Mouse (Mus musculus): ENCODE measurements around the gene Stard10. TPM values are rescaled to one million over a fixed set of nuclear protein-coding genes. Genes with fewer than 3 reads are reported as not detected.

Stard10 gene
- polyA plus RNA-seq, 2 experiments from 2014 or later = 0.76 to 4.8 TPM

- ATAC-seq = no peak
Measured at GRCm38 (mm10) chr7:101332045-101332831, 15.4 kb downstream of the Stard10 start.

DNA sequence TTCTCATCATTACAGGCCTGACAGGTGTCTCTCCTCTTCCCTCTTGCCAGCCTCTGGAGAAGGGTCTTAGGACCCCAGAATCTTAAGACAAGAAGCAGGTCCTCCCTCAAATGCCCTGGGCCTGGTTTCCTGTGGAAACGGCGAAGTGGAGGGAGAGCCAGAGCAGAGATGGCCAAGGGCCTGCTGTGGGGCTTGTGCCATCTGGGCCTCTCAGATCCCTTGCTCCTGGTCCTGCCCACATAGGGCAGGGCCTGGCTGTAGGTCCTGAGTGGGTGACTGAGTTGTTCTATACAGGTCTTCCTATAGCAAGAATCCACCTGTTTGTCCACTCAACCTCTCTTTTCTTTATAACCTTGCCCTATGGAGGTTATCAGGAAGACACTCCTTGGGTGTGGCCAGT is 18.3 kb downstream of the Stard10 start:
- ATAC-seq = no peak

DNA sequence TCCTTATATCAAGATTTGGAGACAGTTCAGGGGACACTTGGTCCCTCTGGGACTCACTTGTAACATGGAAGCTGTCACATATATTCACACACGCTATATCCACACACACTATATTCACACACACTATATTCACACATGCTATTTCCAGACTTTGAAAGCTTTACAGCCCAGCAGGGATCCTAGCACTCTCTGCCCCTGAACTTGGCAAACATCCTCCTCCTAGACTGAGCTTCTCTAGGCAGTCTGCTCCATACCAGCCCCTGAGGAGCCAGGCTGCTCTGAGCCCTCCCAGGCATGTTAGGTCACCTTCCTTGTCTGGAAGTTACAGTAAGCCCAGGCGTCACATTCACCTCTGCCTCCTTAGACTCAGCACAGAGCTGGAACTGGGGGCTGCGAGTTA is 19.8 kb downstream of the Stard10 start:
- no peak for ATAC-seq

GRCm38 (mm10) chr7:101337401-101337800 is 20.5 kb downstream of the Stard10 start:
- no peak for ATAC-seq

GRCm38 (mm10) chr7:101341405-101341804 is 24.5 kb downstream of the Stard10 start:
- peak; percentile 73 for ATAC-seq

GRCm38 (mm10) chr7:101343135-101343534 is 26.2 kb downstream of the Stard10 start:
- no peak for ATAC-seq

- ATAC-seq = no peak
Measured at GRCm38 (mm10) chr7:101344892-101345291, 28.0 kb downstream of the Stard10 start.

GRCm38 (mm10) chr7:101346991-101347390 is 30.1 kb downstream of the Stard10 start:
- ATAC-seq = no peak

- peak; percentile 93 for ATAC-seq
Measured at GRCm38 (mm10) chr7:101347767-101348270, 30.9 kb downstream of the Stard10 start, which contains the start of gene Arap1. TSS of gene Arap1 (plus strand) at chr7:101348067.

DNA sequence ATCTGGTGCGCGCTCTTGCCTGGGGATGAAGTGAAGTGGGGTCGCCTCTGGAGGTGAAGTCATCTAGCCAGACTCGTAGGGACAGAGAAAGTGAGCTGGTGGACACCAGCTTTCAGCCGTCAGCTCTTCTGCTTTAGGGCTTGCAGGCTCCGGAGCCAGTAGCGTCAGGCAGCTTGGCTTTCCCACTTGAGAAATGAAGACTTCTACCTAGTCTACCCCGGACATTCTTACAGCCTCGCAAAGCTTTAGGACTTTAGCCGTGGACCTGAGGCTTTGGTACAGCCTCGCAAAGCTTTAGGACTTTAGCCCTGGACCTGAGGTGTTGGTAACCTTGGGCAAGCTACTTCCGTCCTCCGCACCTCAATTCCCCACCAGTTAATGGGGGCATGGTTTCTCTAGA is 31.4 kb downstream of the Stard10 start:
- peak; percentile 38 for ATAC-seq

- no peak for ATAC-seq
Measured at GRCm38 (mm10) chr7:101349861-101350260, 33.0 kb downstream of the Stard10 start.

- no peak for ATAC-seq
Measured at GRCm38 (mm10) chr7:101352404-101352803, 35.5 kb downstream of the Stard10 start.

DNA sequence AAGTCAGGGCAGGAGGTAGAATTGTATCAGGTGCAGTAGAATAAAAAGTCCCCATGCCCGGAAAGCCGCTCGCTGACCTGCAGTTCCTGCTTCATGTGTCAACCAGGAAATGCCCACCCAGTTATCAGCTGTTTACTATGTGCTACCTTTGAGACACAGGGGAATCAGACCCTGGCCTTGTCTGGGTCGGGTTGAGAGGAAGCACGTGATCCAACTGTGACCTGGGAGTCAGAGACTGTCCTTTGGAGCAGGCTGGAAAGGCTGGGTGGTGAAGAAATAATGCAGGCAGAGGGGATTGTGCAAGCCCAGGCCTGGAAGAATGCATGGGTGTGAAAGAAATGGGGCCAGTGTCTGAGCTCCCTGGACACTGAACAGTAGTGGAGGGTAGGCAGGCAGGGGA is 37.5 kb downstream of the Stard10 start:
- ATAC-seq = no peak

DNA sequence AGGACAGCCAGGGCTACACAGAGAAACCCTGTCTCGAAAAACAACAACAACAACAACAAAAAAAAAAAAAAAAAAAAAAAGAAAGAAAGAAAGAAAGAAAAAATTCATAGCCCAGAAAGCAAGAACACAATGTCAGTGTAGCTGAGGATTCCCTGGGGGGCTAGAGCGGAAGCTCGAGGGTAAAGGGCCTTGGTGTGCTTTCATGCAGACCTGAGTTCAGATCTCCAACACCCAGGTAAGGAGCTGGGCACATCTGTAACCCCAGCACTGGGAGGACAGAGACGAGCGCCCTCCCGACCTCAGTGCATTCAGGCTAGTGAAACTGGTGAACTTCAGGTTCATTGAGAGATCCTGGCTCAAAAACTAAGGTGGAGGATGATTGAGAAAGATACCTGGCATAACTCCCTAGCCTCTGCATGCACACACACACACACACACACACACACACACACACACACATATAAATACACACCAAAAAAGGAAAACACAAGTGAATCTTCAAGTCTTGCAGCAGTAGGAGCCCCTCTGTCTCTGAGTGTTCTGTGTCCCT is 38.7 kb downstream of the Stard10 start:
- no peak for ATAC-seq

DNA sequence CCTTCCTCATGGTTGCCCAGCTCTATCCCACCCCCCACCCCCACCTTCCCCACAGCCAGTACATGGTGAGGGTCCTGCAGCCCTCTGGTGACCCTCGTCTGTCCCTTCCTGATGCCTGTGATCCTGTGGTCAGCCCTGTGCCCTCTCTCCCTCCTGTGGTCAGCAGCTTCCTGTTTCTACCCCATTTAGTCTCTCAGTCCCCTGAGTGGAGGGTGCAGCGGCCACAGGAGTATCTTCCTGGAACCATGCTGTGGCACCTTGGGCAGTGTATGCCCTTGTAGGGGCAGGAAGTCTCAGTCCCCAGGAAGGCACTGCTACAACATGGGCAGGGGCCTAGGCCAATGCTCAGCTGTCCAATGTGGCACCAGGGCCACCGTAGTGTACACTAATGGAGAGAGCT is 40.0 kb downstream of the Stard10 start:
- ATAC-seq = no peak

DNA sequence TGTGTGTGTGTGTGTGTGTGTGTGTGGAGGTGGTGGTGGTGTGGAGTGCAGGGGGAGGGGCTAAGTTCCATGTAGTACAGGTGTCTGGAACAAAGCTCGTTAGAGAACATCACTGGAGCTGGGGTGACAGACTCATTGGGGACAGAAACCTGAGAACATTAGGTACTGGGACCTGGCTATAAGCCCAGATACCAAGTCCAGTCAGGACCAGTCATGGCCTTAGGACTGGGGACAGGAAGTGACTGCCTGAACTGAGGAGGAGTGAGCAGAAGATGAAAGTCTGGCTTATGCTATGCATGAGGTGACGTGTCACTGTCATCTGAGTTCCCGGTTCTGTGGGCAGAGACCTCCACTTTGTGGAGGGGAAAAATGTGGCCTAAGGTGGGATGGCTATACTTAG is 43.5 kb downstream of the Stard10 start:
- no peak for ATAC-seq

DNA sequence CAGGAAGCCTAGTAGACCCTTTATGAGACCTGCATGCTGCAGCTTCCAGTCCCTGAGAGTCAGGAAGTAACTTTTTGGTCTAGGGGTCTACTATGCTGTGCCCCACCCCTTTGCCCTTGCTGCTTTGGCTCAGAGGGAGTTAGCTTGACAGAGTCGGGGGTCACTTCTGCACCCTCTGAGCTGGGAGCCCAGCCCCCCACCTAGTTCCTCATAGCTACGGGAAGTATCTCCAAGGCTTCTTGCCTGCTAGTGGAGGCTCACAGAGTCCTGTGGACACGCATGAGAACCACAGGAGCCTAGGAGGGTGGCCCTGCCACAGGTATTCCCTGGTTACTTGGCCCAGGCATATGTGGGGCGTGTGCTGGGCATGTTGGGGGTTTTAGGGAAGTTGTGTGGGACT is 44.1 kb downstream of the Stard10 start:
- ATAC-seq = no peak

DNA sequence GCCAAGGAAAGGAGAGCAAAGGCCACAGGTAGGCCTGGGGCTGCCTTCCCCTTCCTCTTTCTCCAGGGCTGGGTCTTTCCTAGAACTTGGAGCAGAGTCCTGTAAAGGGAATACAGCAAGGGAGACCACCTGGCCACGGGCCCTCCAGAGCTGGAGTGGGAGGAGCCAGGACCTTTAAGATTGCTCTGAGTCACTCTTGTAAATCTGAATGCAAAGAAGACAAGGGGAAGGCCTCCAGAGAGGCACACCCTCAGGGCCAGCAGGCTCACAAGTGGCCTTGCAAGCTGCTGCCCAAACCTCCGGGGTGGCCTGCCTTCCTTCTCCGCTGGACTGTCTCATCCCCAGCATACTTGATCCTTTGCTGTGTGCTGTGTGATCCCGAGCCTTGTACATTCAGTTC is 44.9 kb downstream of the Stard10 start:
- no peak for ATAC-seq

- no peak for ATAC-seq
Measured at GRCm38 (mm10) chr7:101362791-101363191, 45.9 kb downstream of the Stard10 start.

GRCm38 (mm10) chr7:101363914-101364313 is 47.0 kb downstream of the Stard10 start:
- no peak for ATAC-seq

DNA sequence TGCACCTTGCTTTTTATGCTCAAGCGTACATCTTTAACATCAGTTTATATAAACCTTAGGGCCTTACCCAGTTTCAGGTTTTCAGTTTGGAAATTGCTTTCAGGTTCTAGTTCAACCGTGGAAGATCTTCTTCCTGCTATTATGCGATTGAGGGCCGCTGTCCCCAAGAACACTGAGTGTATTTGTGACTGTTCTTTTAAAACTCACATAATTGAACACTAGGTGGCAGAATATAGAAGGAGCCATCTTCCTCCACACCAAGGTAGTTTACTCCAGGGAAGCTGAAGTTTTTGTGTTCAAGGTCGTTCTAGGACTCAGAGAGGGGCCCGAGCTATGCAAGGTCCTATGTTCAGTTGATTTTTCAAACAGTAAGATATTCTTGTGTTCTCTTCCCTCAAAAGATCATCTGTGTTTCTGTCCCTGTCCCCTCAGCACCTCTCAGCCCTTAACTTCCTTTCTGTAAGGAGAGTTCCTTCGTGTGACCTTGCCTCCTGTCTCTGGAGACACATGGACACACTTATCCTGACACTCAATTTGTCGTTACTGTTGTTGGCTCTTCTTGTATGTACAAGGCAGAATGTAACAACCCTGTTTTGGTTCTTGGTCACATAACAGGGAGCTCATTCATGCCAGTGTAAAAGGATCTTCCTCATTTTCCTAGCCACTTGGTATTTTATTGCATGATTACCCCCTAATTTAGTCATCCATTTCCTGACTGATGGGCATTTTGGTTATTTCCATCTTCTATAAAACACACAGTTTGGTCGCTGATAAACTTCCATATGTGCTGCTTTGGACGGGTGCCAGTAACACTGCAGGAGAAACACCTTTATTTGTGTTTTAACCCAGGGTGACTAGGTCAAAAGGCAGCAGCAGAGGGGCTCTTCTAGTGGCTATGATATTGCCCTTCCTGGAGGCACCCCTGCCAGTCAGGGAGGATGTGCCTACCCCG is 51.3 kb downstream of the Stard10 start:
- no peak for ATAC-seq

DNA sequence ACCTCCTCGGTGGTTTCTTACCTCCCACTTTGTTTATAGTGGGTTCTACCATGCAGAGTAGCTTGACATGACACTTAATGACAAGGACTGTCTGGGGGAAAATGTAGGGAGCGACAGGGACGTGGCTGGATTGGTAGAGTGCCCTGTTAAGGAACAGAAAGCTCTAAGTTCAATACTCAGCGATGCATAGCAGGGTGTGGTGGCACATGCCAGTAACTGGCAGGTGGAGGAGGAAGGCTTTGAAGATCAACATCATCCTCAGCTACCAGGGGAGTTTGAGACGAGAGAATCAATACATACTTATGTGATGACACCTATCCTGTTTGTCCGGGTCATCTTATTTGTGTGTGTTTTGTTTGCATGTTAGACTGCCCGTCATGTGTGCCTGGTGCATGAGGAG is 52.8 kb downstream of the Stard10 start:
- no peak for ATAC-seq

DNA sequence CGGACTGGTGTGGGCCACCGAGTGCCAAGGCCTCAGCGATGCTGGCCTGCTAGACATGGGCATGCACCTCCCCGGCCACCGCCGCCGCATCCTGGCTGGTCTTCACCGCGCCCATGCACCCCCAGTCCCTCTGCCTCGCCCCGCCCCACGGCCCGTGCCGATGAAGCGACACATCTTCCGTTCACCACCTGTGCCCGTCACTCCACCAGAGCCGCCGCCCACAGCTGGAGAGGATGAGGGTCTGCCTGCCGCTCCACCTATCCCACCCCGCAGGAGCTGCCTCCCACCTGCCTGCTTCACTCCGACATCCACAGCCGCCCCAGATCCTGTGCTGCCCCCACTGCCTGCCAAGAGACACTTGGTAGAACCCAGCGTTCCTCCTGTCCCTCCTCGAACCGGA is 56.2 kb downstream of the Stard10 start:
- no peak for ATAC-seq
